Mouse (Mus musculus) MEL (cell line): ENCODE results near the gene Morf4l2. TPM values are rescaled to one million over a fixed set of nuclear protein-coding genes. Genes with fewer than 3 reads are reported as not detected.

Experiments used
- DNase-seq: peaks from one replicate; pipeline ENCODE4 v3.0.0; 2011; ENCODE audit warnings: low read depth, low spot score
- H3K27ac ChIP-seq: 2 replicates; pipeline ENCODE4 v1.5.1; 2012; ENCODE audit warnings: low read depth, mild to moderate bottlenecking, control low read depth, low read length, moderate library complexity; ENCODE audit not compliant: control insufficient read depth
- H3K27me3 ChIP-seq, 2 experiments: fragments of 150-350 bp in 1 of 2; sonication (generic) in 1 of 2; 2 replicates each; pipeline ENCODE4 v1.6.1; 2012; ENCODE audit warnings: low read length in 2 of 2, mild to moderate bottlenecking in 2 of 2, improper control_type of control experiment in 1 of 2, moderate library complexity in 1 of 2; ENCODE audit not compliant: insufficient read depth in 2 of 2, control insufficient read depth in 1 of 2
- H3K36me3 ChIP-seq, 2 experiments: 2 replicates each; pipeline ENCODE4 v1.6.1; 2012 to 2014; ENCODE audit warnings: low read length in 2 of 2, improper control_type of control experiment in 1 of 2, inconsistent platforms in 1 of 2, mild to moderate bottlenecking in 1 of 2; ENCODE audit not compliant: insufficient read depth in 2 of 2, control insufficient read depth in 1 of 2
- H3K4me1 ChIP-seq, 2 experiments: fragments of 150-350 bp in 1 of 2; sonication (generic) in 1 of 2; 2 replicates each; pipeline ENCODE4 v1.6.1; 2012; ENCODE audit warnings: low read length in 2 of 2, improper control_type of control experiment in 1 of 2, mild to moderate bottlenecking in 1 of 2; ENCODE audit not compliant: insufficient read depth in 2 of 2, control insufficient read depth in 1 of 2
- H3K4me3 ChIP-seq, 2 experiments: fragments of 150-350 bp in 1 of 2; sonication (generic) in 1 of 2; 2 replicates each; pipeline ENCODE4 v1.5.1; 2012; ENCODE audit warnings: low read depth in 2 of 2, low read length in 2 of 2, mild to moderate bottlenecking in 2 of 2, moderate library complexity in 2 of 2, control low read depth in 1 of 2, improper control_type of control experiment in 1 of 2; ENCODE audit not compliant: control insufficient read depth in 1 of 2, insufficient read depth in 1 of 2
- H3K79me2 ChIP-seq: 2 replicates; pipeline ENCODE4 v1.6.1; 2012; ENCODE audit warnings: mild to moderate bottlenecking, low read length, moderate library complexity; ENCODE audit not compliant: control insufficient read depth, poor library complexity, insufficient read depth
- H3K9ac ChIP-seq: 2 replicates; pipeline ENCODE4 v1.6.1; 2012; ENCODE audit warnings: low read depth, mild to moderate bottlenecking, control low read depth, low read length, moderate library complexity; ENCODE audit not compliant: control insufficient read depth, poor library complexity, severe bottlenecking
- H3K9me3 ChIP-seq: fragments of 150-350 bp; sonication (generic); replicated peaks from 2 replicates; pipeline ENCODE4 v1.6.1; 2012; ENCODE audit warnings: mild to moderate bottlenecking, low read length, improper control_type of control experiment, moderate library complexity; ENCODE audit not compliant: insufficient read depth
- CHD1 ChIP-seq: IDR thresholded peaks from 2 replicates; pipeline ENCODE4 v1.6.1; 2012; ENCODE audit warnings: low read depth, mild to moderate bottlenecking, inconsistent platforms, low read length, improper control_type of control experiment
- CTCF ChIP-seq, 3 experiments: IDR thresholded peaks in 2 of 3; conservative IDR thresholded peaks in 1 of 3; 2 replicates each; pipeline ENCODE4 v1.5.1; 2011 to 2012; ENCODE audit warnings: low read length in 3 of 3, low read depth in 2 of 3, mild to moderate bottlenecking in 2 of 3, improper control_type of control experiment in 1 of 3, inconsistent platforms in 1 of 3, mixed read lengths in 1 of 3, moderate library complexity in 1 of 3; ENCODE audit not compliant: control insufficient read depth in 1 of 3, insufficient read depth in 1 of 3, poor library complexity in 1 of 3, severe bottlenecking in 1 of 3
- E2F4 ChIP-seq: IDR thresholded peaks from 2 replicates; pipeline ENCODE4 v1.6.1; 2011; ENCODE audit warnings: low read depth, low read length, improper control_type of control experiment, borderline replicate concordance
- HCFC1 ChIP-seq: IDR thresholded peaks from 2 replicates; pipeline ENCODE4 v1.6.1; 2012; ENCODE audit warnings: low read depth, mild to moderate bottlenecking, inconsistent platforms, low read length, improper control_type of control experiment, moderate library complexity
- JUND ChIP-seq: IDR thresholded peaks from 2 replicates; pipeline ENCODE4 v1.6.1; 2011; ENCODE audit warnings: low read depth, mild to moderate bottlenecking, improper control_type of control experiment, low read length
- MYB ChIP-seq: IDR thresholded peaks from 2 replicates; pipeline ENCODE4 v1.6.1; 2011; ENCODE audit warnings: mild to moderate bottlenecking, low read depth, low read length, improper control_type of control experiment
- NELFE ChIP-seq: IDR thresholded peaks from 2 replicates; pipeline ENCODE4 v1.6.1; 2011; ENCODE audit warnings: low read depth, low read length, improper control_type of control experiment
- POLR2AphosphoS2 ChIP-seq: IDR thresholded peaks from 2 replicates; pipeline ENCODE4 v1.6.1; 2011; ENCODE audit warnings: low read length, improper control_type of control experiment
- POLR2AphosphoS5 ChIP-seq: IDR thresholded peaks from 2 replicates; pipeline ENCODE4 v1.6.1; 2012; ENCODE audit warnings: low read depth, borderline replicate concordance, mild to moderate bottlenecking, inconsistent platforms, low read length, moderate library complexity, mixed read lengths
- SIN3A ChIP-seq: IDR thresholded peaks from 2 replicates; pipeline ENCODE4 v1.6.1; 2012; ENCODE audit warnings: low read length, improper control_type of control experiment, inconsistent platforms
- SMC3 ChIP-seq: IDR thresholded peaks from 2 replicates; pipeline ENCODE4 v1.6.1; 2011; ENCODE audit warnings: low read depth, low read length, improper control_type of control experiment
- TAL1 ChIP-seq: IDR thresholded peaks from 2 replicates; pipeline ENCODE4 v1.6.1; 2012; ENCODE audit warnings: mild to moderate bottlenecking, inconsistent platforms, low read length, moderate library complexity, mixed read lengths
- TCF12 ChIP-seq: IDR thresholded peaks from 2 replicates; pipeline ENCODE4 v1.6.1; 2014; ENCODE audit warnings: low read depth, mild to moderate bottlenecking, inconsistent platforms, low read length, improper control_type of control experiment, moderate library complexity
- UBTF ChIP-seq: IDR thresholded peaks from 2 replicates; pipeline ENCODE4 v1.6.1; 2012; ENCODE audit warnings: low read depth, mild to moderate bottlenecking, inconsistent platforms, low read length, improper control_type of control experiment, moderate library complexity, borderline replicate concordance; ENCODE audit not compliant: insufficient read depth
- USF1 ChIP-seq: IDR thresholded peaks from 2 replicates; pipeline ENCODE4 v1.6.1; 2014; ENCODE audit warnings: low read depth, mild to moderate bottlenecking, inconsistent platforms, low read length, improper control_type of control experiment, moderate library complexity
- USF2 ChIP-seq, 2 experiments: IDR thresholded peaks; 2 replicates each; pipeline ENCODE4 v1.6.1; 2011 to 2012; ENCODE audit warnings: improper control_type of control experiment in 2 of 2, low read length in 2 of 2, borderline replicate concordance in 1 of 2, inconsistent platforms in 1 of 2, low read depth in 1 of 2, mild to moderate bottlenecking in 1 of 2; ENCODE audit not compliant: insufficient read depth in 1 of 2
- ZKSCAN1 ChIP-seq: IDR thresholded peaks from 2 replicates; pipeline ENCODE4 v1.6.1; 2012; ENCODE audit warnings: low read depth, mild to moderate bottlenecking, inconsistent platforms, low read length, improper control_type of control experiment, moderate library complexity
- polyA plus RNA-seq, 2 experiments: library from polyadenylated mRNA; stranded (reverse) in 1 of 2; unstranded in 1 of 2; fragments of >175 nt in 1 of 2; fragments of >200 nt in 1 of 2; gene quantifications; 2 replicates each; pipeline versions ENCODE4 v1.2.1 to v1.2.4; 2012; ENCODE audit warnings: low replicate concordance in 2 of 2, low read depth in 1 of 2; ENCODE audit not compliant: insufficient read length in 2 of 2, insufficient read depth in 1 of 2, missing spikeins in 1 of 2
- total RNA-seq: library from RNA; depleted of rRNA; stranded (reverse); fragments of 300-350 nt; gene quantifications from 2 replicates; pipeline ENCODE4 v1.2.3, GENCODE M21; 2012; rRNA removed

Morf4l2 gene
- total RNA-seq (617 and 648 TPM in 2 replicates), polyA plus RNA-seq (100 to 1,000 TPM in 1 of 2 experiments, not detected in 1; 921 TPM)

DNA sequence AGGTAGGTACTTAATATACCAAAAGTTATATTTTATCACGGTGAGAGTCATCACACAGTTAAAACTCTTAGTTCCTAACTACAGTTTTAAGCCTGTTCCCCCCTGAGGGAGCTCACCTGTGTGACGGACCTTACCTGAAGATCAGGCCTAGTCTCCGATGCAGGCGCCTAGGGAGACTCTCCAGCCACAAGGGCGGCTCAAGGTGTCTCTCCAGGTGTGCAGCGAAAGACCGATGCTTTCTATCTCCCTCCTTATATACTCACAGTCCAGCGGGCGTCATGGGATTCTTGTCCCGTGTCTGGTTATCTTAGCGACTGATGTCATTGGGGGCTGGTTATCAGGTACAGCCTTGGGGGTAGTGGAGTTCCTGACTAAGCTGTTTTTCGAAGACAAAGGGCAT lies at the start of gene Morf4l2:
Gene Morf4l2 (minus strand): TSS at position 232 of the 400 bp plus-strand sequence.
- no peaks in the 10 kb centered on the region for H3K9me3 ChIP-seq
- peaks cover 25% of the 10 kb centered on the region for H3K79me2 ChIP-seq
- TF ChIP-seq USF2 (IDR thresholded peaks at IDR 0.05; ENCODE audit: borderline replicate concordance in 1 of 2, insufficient read depth in 1 of 2, low read depth in 1 of 2, low read length in 2 of 2), result no peak
- no peak for TF ChIP-seq POLR2AphosphoS2
- no peak for TF ChIP-seq E2F4
- no peak for TF ChIP-seq NELFE
- TF ChIP-seq TAL1, result no peak
- no peak for TF ChIP-seq SMC3
- TF ChIP-seq CTCF (IDR thresholded peaks at IDR 0.05 in 2 of 3, conservative IDR thresholded peaks at IDR 0.05 in 1 of 3; ENCODE audit: control insufficient read depth in 1 of 3, insufficient read depth in 1 of 3, low read depth in 2 of 3, low read length in 3 of 3, poor library complexity in 1 of 3, severe bottlenecking in 1 of 3), result no peak
- TF ChIP-seq HCFC1, result no peak
- no peak for TF ChIP-seq ZKSCAN1
- TF ChIP-seq SIN3A, result no peak
- TF ChIP-seq, all 39 proteins: peak for 0
- Histone ChIP-seq H3K9ac (peak within 1 kb of the TSS; percentile 100), H3K27me3 (no peaks in the 10 kb centered on the region), H3K36me3 (peaks cover 10 to 16% of the 10 kb centered on the region in 2 experiments), H3K4me3 (peak within 1 kb of the TSS; percentile 71 to 98), H3K4me1 (peaks cover 3 to 9% of the 10 kb centered on the region in 2 experiments; a peak in 3 of 4 replicates), H3K27ac (peak within 1 kb of the TSS; percentile 100)
- DNase-seq, result no peak

DNA sequence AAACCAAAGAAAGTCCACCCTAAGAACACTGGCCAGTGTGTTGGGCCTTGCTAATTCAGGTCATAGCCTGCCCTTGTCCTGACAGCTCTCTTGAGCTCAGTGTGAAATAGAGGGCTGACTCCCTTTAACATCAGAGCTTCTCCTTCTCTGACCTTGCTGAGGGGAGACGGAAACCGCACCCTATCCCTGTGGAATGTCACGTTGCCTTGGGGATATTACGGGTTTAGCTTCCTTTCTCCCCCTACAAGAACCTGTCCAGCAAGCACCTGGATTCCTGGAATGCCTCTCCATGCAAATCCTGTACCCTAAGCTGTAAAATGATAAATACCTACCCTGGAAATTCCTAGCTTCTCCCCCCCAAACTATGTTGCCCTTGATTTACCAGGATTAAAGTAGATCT lies 46.0 kb upstream of the Morf4l2 start:
- Histone ChIP-seq H3K27me3 (no peaks in the 10 kb centered on the region), H3K27ac (no peak overlapping the region), H3K36me3 (no peaks in the 10 kb centered on the region; a peak in 1 of 4 replicates), H3K4me1 (no peaks in the 10 kb centered on the region), H3K9me3 (no peaks in the 10 kb centered on the region), H3K4me3 (no peak overlapping the region), H3K9ac (no peak overlapping the region), H3K79me2 (no peaks in the 10 kb centered on the region)
- TF ChIP-seq HCFC1, result no peak
- no peak for TF ChIP-seq UBTF
- no peak for TF ChIP-seq USF1
- DNase-seq, result no peak

DNA sequence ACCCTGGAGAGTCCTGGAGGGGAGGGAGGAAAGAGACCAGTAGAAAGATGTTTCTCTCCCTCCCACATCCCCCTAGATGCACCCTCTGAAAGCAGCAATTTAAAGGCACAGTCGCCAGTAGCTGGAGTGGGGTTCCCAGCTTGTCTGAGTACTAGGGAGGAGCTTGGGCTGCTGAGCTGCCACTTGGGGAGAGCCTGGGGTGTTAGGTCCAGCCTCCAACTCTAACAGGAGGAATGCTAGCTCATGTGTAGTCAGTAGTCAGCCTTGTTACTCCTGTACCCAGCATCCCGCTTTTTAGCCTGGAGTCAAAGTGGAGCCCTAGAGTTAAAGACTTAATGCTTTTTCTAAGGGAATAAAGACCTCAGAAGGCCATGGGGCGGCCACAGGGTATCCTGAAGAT lies 36.6 kb upstream of the Morf4l2 start, which contains the start of gene Glra4:
Gene Glra4 (minus strand): TSS at position 101 of the 400 bp plus-strand sequence.
- DNase-seq, result no peak
- Histone ChIP-seq H3K9ac (no peak within 1 kb of the TSS), H3K27me3 (no peaks in the 10 kb centered on the region), H3K27ac (no peak within 1 kb of the TSS), H3K36me3 (no peaks in the 10 kb centered on the region), H3K9me3 (no peaks in the 10 kb centered on the region), H3K4me3 (no peak within 1 kb of the TSS), H3K4me1 (no peaks in the 10 kb centered on the region), H3K79me2 (no peaks in the 10 kb centered on the region)
- no peak for TF ChIP-seq HCFC1
- TF ChIP-seq USF2 (IDR thresholded peaks at IDR 0.05; ENCODE audit: borderline replicate concordance in 1 of 2, insufficient read depth in 1 of 2, low read depth in 1 of 2, low read length in 2 of 2), result no peak
- TF ChIP-seq TCF12, result no peak
- no peak for TF ChIP-seq POLR2AphosphoS5
- TF ChIP-seq JUND, result no peak
- TF ChIP-seq TAL1, result no peak
- TF ChIP-seq SIN3A, result no peak
- no peak for TF ChIP-seq CHD1
- no peak for TF ChIP-seq MYB
